Mouse (Mus musculus) intestine, postnatal 0 days (tissue): ENCODE data around the gene Fryl. TPM values are rescaled to one million over a fixed set of nuclear protein-coding genes. Genes with fewer than 3 reads are reported as not detected.
A peak's percentile ranks its signal among the peaks of the same experiment; 100 is the strongest.

Experiments
- ATAC-seq: fragments of 200-750 bp; cut with Nextera tagmentation; 2 replicates; pipeline ENCODE4 v1.8.0; 2017; ENCODE audit warnings: mild to moderate bottlenecking, moderate TSS enrichment, moderate library complexity
- H3K27ac ChIP-seq: fragments of 300-500 bp; sonication (generic); 2 replicates; pipeline ENCODE4 v1.5.1; 2014; ENCODE audit warnings: mild to moderate bottlenecking, low read depth, low read length, moderate library complexity
- H3K27me3 ChIP-seq: fragments of 300-500 bp; sonication (generic); replicated peaks from 2 replicates; pipeline ENCODE4 v1.6.1; 2014; ENCODE audit warnings: low read length, mixed read lengths; ENCODE audit not compliant: control insufficient read depth, insufficient read depth
- H3K36me3 ChIP-seq: fragments of 300-500 bp; sonication (generic); 2 replicates; pipeline ENCODE4 v1.6.1; 2014; ENCODE audit warnings: mild to moderate bottlenecking, moderate library complexity; ENCODE audit not compliant: control insufficient read depth, insufficient read depth
- H3K4me1 ChIP-seq: fragments of 300-500 bp; sonication (generic); replicated peaks from 2 replicates; pipeline ENCODE4 v1.6.1; 2014; ENCODE audit warnings: antibody characterized with exemption, low read length, mixed read lengths; ENCODE audit not compliant: control insufficient read depth, insufficient read depth
- H3K4me2 ChIP-seq: fragments of 300-500 bp; sonication (generic); replicated peaks from 2 replicates; pipeline ENCODE4 v1.6.1; 2014; ENCODE audit warnings: low read depth, mild to moderate bottlenecking, moderate library complexity
- H3K4me3 ChIP-seq: fragments of 300-500 bp; sonication (generic); 2 replicates; pipeline ENCODE4 v1.5.1; 2014; ENCODE audit warnings: low read depth, low read length
- H3K9ac ChIP-seq: fragments of 300-500 bp; sonication (generic); 2 replicates; pipeline ENCODE4 v1.6.1; 2014; ENCODE audit warnings: mild to moderate bottlenecking, low read depth, low read length
- H3K9me3 ChIP-seq: fragments of 300-500 bp; sonication (generic); 2 replicates; pipeline ENCODE4 v1.6.1; 2016; ENCODE audit warnings: mixed run types; ENCODE audit not compliant: control insufficient read depth
- CTCF ChIP-seq: sonication (generic); IDR thresholded peaks from 2 replicates; pipeline ENCODE4 v1.5.1; 2016; ENCODE audit warnings: low read depth, mild to moderate bottlenecking, control low read depth, antibody characterized with exemption, moderate library complexity
- WGBS: fragments of 180-500 bp; shearing (Covaris S2); extraction: QIAGEN DNeasy Blood & Tissue Kit; methylation state at CpG from one replicate; pipeline ENCODE4 v1.1.7; 2014; 5-methylcytosine and 5-hydroxymethylcytosine counted together
- polyA plus RNA-seq: library from polyadenylated mRNA; unstranded; fragments of >200 nt; fragmentation: Nextera tagmentation; extraction: Ambion mirVana; gene quantifications from 2 replicates; pipeline ENCODE4 v1.2.1, GENCODE M21; 2015

Fryl gene
- polyA plus RNA-seq, 1 experiment from 2014 or later: 28.2 TPM

DNA sequence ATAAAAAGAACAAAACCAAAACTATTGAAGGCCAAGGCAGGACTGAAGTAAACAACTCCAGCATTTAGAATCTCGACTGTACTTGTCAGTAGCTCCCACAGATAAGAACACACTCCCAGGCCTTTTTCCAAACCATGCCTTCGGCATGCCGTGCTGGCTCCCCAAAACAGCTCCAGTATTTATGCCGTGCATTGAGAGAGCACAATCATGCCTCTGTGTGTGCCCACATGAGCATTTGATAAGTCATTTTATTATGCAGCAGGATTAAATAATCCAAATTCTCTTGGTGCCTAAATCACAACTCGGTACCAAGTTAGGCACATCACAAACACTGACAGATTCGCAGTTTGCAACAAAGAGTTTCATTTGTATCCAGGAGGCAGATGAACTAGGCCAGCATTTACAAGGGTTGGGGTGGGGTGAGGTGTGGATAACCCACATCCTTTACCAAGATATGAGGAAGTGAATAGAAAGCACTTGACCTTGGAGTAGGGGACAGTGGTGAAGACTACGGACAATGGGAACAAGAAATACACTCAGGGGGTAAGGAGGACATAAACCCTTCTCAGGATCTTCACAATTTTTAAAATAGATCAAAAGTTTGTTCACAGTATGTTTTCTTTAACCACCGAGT, 50.3 kb downstream of the Fryl start:
- H3K36me3 ChIP-seq: peaks cover 12% of the 10 kb centered on the region; the same call in 1 of the 2 replicates
- WGBS: 67% methylated on average over 8 of the region's 8 CpGs
- no peak for TF ChIP-seq CTCF
- H3K4me3 ChIP-seq: no peak overlapping the region
- no peak overlapping the region for H3K27ac ChIP-seq
- no peak overlapping the region for H3K4me2 ChIP-seq
- H3K27me3 ChIP-seq: no peaks in the 10 kb centered on the region
- no peaks in the 10 kb centered on the region for H3K9me3 ChIP-seq
- 0 out of 2 replicates have a peak, but pooled peaks cover 3% of the 10 kb centered on the region for H3K4me1 ChIP-seq
- no peak overlapping the region for H3K9ac ChIP-seq
- ATAC-seq: no peak

DNA sequence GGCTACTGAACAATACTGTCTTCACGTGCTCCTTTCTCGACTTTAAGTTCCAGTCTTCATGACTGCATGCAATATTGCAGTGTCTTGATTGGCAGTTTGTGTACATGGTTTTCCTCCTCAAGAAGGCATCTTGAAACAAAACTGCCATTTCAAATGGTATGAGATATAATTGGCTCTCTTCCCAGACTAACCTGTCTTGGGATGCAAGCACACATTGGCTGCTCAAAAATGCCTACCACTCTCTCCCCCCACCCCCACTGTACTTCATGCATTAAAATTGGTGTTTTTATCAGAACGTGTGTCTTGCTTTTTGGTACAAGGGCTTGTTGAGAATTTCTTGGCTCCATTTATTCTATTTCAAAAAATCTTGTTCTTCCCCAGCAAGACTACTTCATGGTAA, 51.4 kb downstream of the Fryl start:
- WGBS: 82% methylated on average over 3 of the region's 3 CpGs
- H3K9ac ChIP-seq: no peak overlapping the region
- no peaks in the 10 kb centered on the region for H3K9me3 ChIP-seq
- H3K27ac ChIP-seq: no peak overlapping the region
- no peaks in the 10 kb centered on the region for H3K27me3 ChIP-seq
- peaks cover 7% of the 10 kb centered on the region; the same call in 1 of the 2 replicates for H3K4me1 ChIP-seq
- peaks cover 10% of the 10 kb centered on the region; the same call in 1 of the 2 replicates for H3K36me3 ChIP-seq
- TF ChIP-seq CTCF: no peak
- no peak overlapping the region for H3K4me2 ChIP-seq
- no peak for ATAC-seq
- H3K4me3 ChIP-seq: no peak overlapping the region

DNA sequence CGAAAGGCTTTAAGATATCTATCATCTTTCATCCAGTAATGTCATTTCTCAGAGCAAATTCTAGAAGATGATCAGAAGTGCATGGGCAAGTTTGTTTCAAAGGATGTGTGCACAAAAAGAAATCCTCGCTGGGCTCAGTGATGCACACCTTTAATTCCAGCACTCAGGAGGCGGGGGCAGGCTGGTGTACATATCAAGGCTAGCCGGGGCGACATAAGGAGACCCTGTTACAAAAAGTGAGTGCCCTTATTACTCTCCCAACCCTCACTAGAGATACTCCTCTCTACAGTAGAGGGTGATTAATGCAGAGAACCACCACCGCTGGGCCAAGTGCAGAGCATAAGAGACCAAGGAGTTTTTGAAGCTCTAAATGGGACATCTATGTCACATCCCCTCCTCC, 53.9 kb downstream of the Fryl start:
- 89% methylated on average over 6 of the region's 6 CpGs for WGBS
- no peak overlapping the region for H3K9ac ChIP-seq
- peaks cover 4% of the 10 kb centered on the region; the same call in 1 of the 2 replicates for H3K36me3 ChIP-seq
- no peak for ATAC-seq
- H3K4me1 ChIP-seq: peaks cover 7% of the 10 kb centered on the region; the same call in 1 of the 2 replicates
- no peak for TF ChIP-seq CTCF
- H3K27ac ChIP-seq: no peak overlapping the region
- no peaks in the 10 kb centered on the region for H3K9me3 ChIP-seq
- H3K27me3 ChIP-seq: no peaks in the 10 kb centered on the region
- no peak overlapping the region for H3K4me2 ChIP-seq
- H3K4me3 ChIP-seq: no peak overlapping the region

DNA sequence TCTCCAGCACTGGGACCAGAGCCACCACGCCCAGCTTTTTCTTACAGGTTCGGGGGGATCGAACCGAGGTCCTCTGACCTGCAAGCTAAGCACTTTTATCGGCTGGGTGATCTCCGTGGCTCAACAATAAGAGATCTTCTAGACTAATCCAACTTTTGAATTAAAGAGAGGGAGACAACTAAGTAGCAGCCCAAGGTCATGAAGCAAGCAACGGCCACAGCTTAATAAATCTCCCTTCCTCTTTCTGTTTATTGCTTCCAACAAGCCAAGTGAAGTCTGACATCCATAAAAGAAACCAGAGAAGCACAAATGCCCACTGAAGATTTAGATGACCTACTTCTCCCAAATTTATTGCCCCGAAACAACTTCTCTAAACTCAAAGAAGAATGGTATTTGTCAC, 54.3 kb downstream of the Fryl start:
- H3K27ac ChIP-seq: no peak overlapping the region

DNA sequence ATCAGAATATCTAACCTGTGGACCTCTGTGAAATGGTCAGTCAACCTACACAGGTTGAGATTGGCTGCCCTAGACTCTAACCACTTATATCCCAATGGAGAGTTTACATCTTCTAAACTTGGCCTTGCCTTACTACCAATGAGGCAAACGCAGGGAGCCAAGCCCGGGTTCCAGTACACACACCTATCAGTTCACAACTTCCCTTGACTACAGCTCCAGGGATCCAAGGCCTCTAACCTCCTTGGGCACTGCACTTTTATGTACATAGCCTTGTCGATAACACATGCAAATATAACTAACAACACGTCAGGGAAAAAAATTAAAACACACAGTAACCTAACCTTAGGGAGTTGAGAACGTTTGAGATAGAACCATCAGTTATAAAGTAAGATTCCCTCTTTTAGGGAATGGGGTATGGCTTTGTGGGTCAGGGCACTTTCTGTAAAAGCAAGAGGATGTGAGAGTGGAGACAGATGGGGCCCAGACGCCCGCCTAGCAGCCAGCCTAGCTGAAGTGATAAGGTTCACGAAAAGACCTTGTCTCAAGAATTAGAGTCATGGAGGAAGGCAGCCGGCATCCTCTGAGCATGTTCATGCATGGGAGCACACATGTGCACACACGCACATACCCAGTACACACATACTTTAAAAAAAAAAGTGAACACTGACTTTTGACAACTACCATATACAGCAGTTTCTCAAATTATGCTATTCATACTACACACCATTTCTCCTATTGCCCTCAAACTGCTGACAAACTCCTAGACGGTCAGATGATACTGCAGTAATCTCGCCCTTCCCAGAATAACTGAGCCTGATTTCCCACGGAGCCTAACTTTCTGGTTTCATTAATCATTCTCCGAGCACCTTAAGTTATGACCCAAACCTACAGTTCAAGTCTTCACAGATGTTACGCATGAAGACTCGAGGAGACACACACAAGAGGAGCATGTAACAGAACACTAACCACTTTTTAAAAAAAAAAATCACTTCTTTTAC, 55.7 kb downstream of the Fryl start:
- Histone ChIP-seq H3K9me3 (no peaks in the 10 kb centered on the region), H3K9ac (no peak overlapping the region), H3K4me2 (no peak overlapping the region), H3K27me3 (no peaks in the 10 kb centered on the region), H3K4me3 (no peak overlapping the region), H3K36me3 (no peaks in the 10 kb centered on the region), H3K4me1 (peaks cover 4% of the 10 kb centered on the region; the same call in 1 of the 2 replicates), H3K27ac (no peak overlapping the region)
- ATAC-seq: peak; percentile 16; the same call in 1 of the 2 replicates
- no peak for TF ChIP-seq CTCF
- WGBS: 48% methylated on average over 16 of the region's 16 CpGs

More for the DNA sequence above, 54.3 kb downstream of the Fryl start:
- Histone ChIP-seq H3K9ac (no peak overlapping the region), H3K4me1 (peaks cover 7% of the 10 kb centered on the region; the same call in 1 of the 2 replicates), H3K4me2 (no peak overlapping the region), H3K36me3 (peaks cover 4% of the 10 kb centered on the region; the same call in 1 of the 2 replicates), H3K9me3 (no peaks in the 10 kb centered on the region), H3K27me3 (no peaks in the 10 kb centered on the region), H3K4me3 (no peak overlapping the region)
- no peak for ATAC-seq
- WGBS: 77% methylated on average over 8 of the region's 8 CpGs
- no peak for TF ChIP-seq CTCF

DNA sequence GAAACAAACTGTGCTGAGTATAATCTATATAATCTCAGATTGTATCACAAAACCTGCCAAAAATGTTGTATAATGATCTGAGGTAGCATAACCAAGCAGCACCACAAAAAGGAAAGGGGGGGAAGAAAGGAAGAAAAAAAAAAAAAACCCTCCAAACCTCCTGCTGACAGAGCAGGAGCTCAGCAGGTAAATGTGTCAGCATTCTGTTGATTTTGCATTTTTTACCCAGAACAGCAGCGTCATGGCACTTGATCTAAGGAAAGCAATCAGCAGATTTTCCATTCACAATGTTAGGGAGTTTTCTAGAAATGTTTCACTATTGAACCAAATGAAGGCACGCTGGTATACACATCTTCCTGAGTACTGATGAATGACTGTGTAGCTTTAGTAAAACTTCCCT, 56.8 kb downstream of the Fryl start:
- Histone ChIP-seq H3K36me3 (no peaks in the 10 kb centered on the region), H3K27ac (no peak overlapping the region), H3K9me3 (no peaks in the 10 kb centered on the region), H3K9ac (no peak overlapping the region), H3K27me3 (no peaks in the 10 kb centered on the region), H3K4me3 (no peak overlapping the region), H3K4me1 (peaks cover 4% of the 10 kb centered on the region; the same call in 1 of the 2 replicates), H3K4me2 (no peak overlapping the region)
- 74% methylated on average over 2 of the region's 2 CpGs for WGBS
- ATAC-seq: no peak
- no peak for TF ChIP-seq CTCF
